Mouse (Mus musculus): Measurements from ENCODE around the gene F2r. TPM values are rescaled to one million over a fixed set of nuclear protein-coding genes. Genes with fewer than 3 reads are reported as not detected.

F2r gene
- total RNA-seq, 2 experiments from 2014 or later: 0.68 to 0.84 TPM

- no peak for ATAC-seq (replicated peaks; ENCODE audit: low FRiP score, poor library complexity, severe bottlenecking)
Measured at GRCm38 (mm10) chr13:95598232-95598920, 19.9 kb downstream of the F2r start.

- no peak for ATAC-seq (replicated peaks; ENCODE audit: low FRiP score, poor library complexity, severe bottlenecking)
Measured at GRCm38 (mm10) chr13:95597578-95597977, 20.7 kb downstream of the F2r start.

- ATAC-seq (replicated peaks; ENCODE audit: low FRiP score, poor library complexity, severe bottlenecking): no peak
Measured at GRCm38 (mm10) chr13:95596689-95597088, 21.6 kb downstream of the F2r start.

- no peak for ATAC-seq (replicated peaks; ENCODE audit: low FRiP score, poor library complexity, severe bottlenecking)
Measured at GRCm38 (mm10) chr13:95595921-95596320, 22.4 kb downstream of the F2r start.

- no peak for ATAC-seq (replicated peaks; ENCODE audit: low FRiP score, poor library complexity, severe bottlenecking)
Measured at GRCm38 (mm10) chr13:95595411-95595810, 22.9 kb downstream of the F2r start.

- ATAC-seq (replicated peaks; ENCODE audit: low FRiP score, poor library complexity, severe bottlenecking): no peak
Measured at GRCm38 (mm10) chr13:95592860-95593259, 25.4 kb downstream of the F2r start.

- no peak for ATAC-seq (replicated peaks; ENCODE audit: low FRiP score, poor library complexity, severe bottlenecking)
Measured at GRCm38 (mm10) chr13:95591606-95592005, 26.7 kb downstream of the F2r start.

- no peak for ATAC-seq (replicated peaks; ENCODE audit: low FRiP score, poor library complexity, severe bottlenecking)
Measured at GRCm38 (mm10) chr13:95587628-95588027, 30.7 kb downstream of the F2r start.

GRCm38 (mm10) chr13:95584898-95585297 is 33.4 kb downstream of the F2r start:
- ATAC-seq (replicated peaks; ENCODE audit: low FRiP score, poor library complexity, severe bottlenecking): no peak; the same call in 1 of the 2 replicates

GRCm38 (mm10) chr13:95583237-95584189 is 34.8 kb downstream of the F2r start:
- no peak for ATAC-seq (replicated peaks; ENCODE audit: low FRiP score, poor library complexity, severe bottlenecking)

GRCm38 (mm10) chr13:95581850-95582249 is 36.4 kb downstream of the F2r start:
- ATAC-seq (replicated peaks; ENCODE audit: low FRiP score, poor library complexity, severe bottlenecking): no peak

- no peak for ATAC-seq (replicated peaks; ENCODE audit: low FRiP score, poor library complexity, severe bottlenecking)
Measured at GRCm38 (mm10) chr13:95578016-95578697, 40.1 kb downstream of the F2r start.

GRCm38 (mm10) chr13:95570877-95571276 is 47.4 kb downstream of the F2r start:
- no peak for ATAC-seq (replicated peaks; ENCODE audit: low FRiP score, poor library complexity, severe bottlenecking)

GRCm38 (mm10) chr13:95569326-95569725 is 49.0 kb downstream of the F2r start:
- ATAC-seq (replicated peaks; ENCODE audit: low FRiP score, poor library complexity, severe bottlenecking): no peak

- no peak for ATAC-seq (replicated peaks; ENCODE audit: low FRiP score, poor library complexity, severe bottlenecking)
Measured at GRCm38 (mm10) chr13:95568336-95568735, 50.0 kb downstream of the F2r start.

GRCm38 (mm10) chr13:95566841-95567551 is 51.3 kb downstream of the F2r start:
- ATAC-seq (replicated peaks; ENCODE audit: low FRiP score, poor library complexity, severe bottlenecking): no peak

GRCm38 (mm10) chr13:95563693-95564092 is 54.6 kb downstream of the F2r start:
- peak; percentile 76 for ATAC-seq (replicated peaks; ENCODE audit: low FRiP score, poor library complexity, severe bottlenecking)

GRCm38 (mm10) chr13:95563066-95563610 is 55.1 kb downstream of the F2r start:
- ATAC-seq (replicated peaks; ENCODE audit: low FRiP score, poor library complexity, severe bottlenecking): no peak

- no peak for ATAC-seq (replicated peaks; ENCODE audit: low FRiP score, poor library complexity, severe bottlenecking)
Measured at GRCm38 (mm10) chr13:95557326-95557725, 61.0 kb downstream of the F2r start.

All from erythroid progenitor cell, adult 5-6 weeks (primary cell).